Mouse (Mus musculus): Measurements from ENCODE around the gene Bcat1.

Bcat1 gene

GRCm38 (mm10) chr6:145093038-145093622 is 17.1 kb upstream of the Bcat1 start:
- in situ Hi-C loops (cut with MboI; ENCODE audit: low sequenced_read_pairs): loop anchor here (25.0 kb wide), 1 partner anchor 94 kb away; no protein-coding TSS in a partner anchor

GRCm38 (mm10) chr6:145091998-145092397 is 16.0 kb upstream of the Bcat1 start:
- in situ Hi-C loops (cut with MboI; ENCODE audit: low sequenced_read_pairs): loop anchor here (25.0 kb wide), 1 partner anchor 95 kb away; no protein-coding TSS in a partner anchor

GRCm38 (mm10) chr6:145090928-145091327 is 14.9 kb upstream of the Bcat1 start:
- in situ Hi-C loops (cut with MboI; ENCODE audit: low sequenced_read_pairs): loop anchor here (25.0 kb wide), 1 partner anchor 96 kb away; no protein-coding TSS in a partner anchor

- in situ Hi-C loops (cut with MboI; ENCODE audit: low sequenced_read_pairs): loop anchor here (25.0 kb wide), 1 partner anchor 97 kb away; no protein-coding TSS in a partner anchor
Observed at GRCm38 (mm10) chr6:145090201-145090863, 14.3 kb upstream of the Bcat1 start.

- in situ Hi-C loops (cut with MboI; ENCODE audit: low sequenced_read_pairs): loop anchor here (25.0 kb wide), 1 partner anchor 98 kb away; no protein-coding TSS in a partner anchor
Observed at GRCm38 (mm10) chr6:145089373-145089772, 13.4 kb upstream of the Bcat1 start.

- in situ Hi-C loops (cut with MboI; ENCODE audit: low sequenced_read_pairs): loop anchor here (25.0 kb wide), 1 partner anchor 99 kb away; no protein-coding TSS in a partner anchor
Observed at GRCm38 (mm10) chr6:145088451-145089113, 12.6 kb upstream of the Bcat1 start.

- in situ Hi-C loops (cut with MboI; ENCODE audit: low sequenced_read_pairs): loop anchor here (25.0 kb wide), 1 partner anchor 103 kb away; no protein-coding TSS in a partner anchor
Observed at GRCm38 (mm10) chr6:145084343-145085117, 8.5 kb upstream of the Bcat1 start.

- in situ Hi-C loops (cut with MboI; ENCODE audit: low sequenced_read_pairs): loop anchor here (25.0 kb wide), 1 partner anchor 106 kb away; no protein-coding TSS in a partner anchor
Observed at GRCm38 (mm10) chr6:145081721-145082120, 5.7 kb upstream of the Bcat1 start.

GRCm38 (mm10) chr6:145079087-145079759 is 3.2 kb upstream of the Bcat1 start:
- in situ Hi-C loops (cut with MboI; ENCODE audit: low sequenced_read_pairs): loop anchor here (10.0 to 25.0 kb wide), 2 partner anchors 108 to 266 kb away; no protein-coding TSS in a partner anchor

GRCm38 (mm10) chr6:145076286-145076685 is 302 bp upstream of the Bcat1 start:
- in situ Hi-C loops (cut with MboI; ENCODE audit: low sequenced_read_pairs): loop anchor here (10.0 to 25.0 kb wide), 2 partner anchors 111 to 269 kb away; no protein-coding TSS in a partner anchor

- in situ Hi-C loops (cut with MboI; ENCODE audit: low sequenced_read_pairs): loop anchor here (10.0 to 25.0 kb wide), 2 partner anchors 112 to 270 kb away; no protein-coding TSS in a partner anchor
Observed at GRCm38 (mm10) chr6:145075088-145075547, 866 bp downstream of the Bcat1 start.

- in situ Hi-C loops (cut with MboI; ENCODE audit: low sequenced_read_pairs): loop anchor here (10.0 kb wide), 1 partner anchor 270 kb away; no protein-coding TSS in a partner anchor
Observed at GRCm38 (mm10) chr6:145074461-145074860, 1.5 kb downstream of the Bcat1 start.

- in situ Hi-C loops (cut with MboI; ENCODE audit: low sequenced_read_pairs): loop anchor here (10.0 kb wide), 1 partner anchor 275 kb away; no protein-coding TSS in a partner anchor
Observed at GRCm38 (mm10) chr6:145069921-145070320, 6.1 kb downstream of the Bcat1 start.

GRCm38 (mm10) chr6:145069397-145069796 is 6.6 kb downstream of the Bcat1 start:
- in situ Hi-C loops (cut with MboI; ENCODE audit: low sequenced_read_pairs): no loop called here

- in situ Hi-C loops (cut with MboI; ENCODE audit: low sequenced_read_pairs): no loop called here
Observed at GRCm38 (mm10) chr6:145067679-145068078, 8.3 kb downstream of the Bcat1 start.

- in situ Hi-C loops (cut with MboI; ENCODE audit: low sequenced_read_pairs): no loop called here
Observed at GRCm38 (mm10) chr6:145066416-145066815, 9.6 kb downstream of the Bcat1 start.

- in situ Hi-C loops (cut with MboI; ENCODE audit: low sequenced_read_pairs): no loop called here
Observed at GRCm38 (mm10) chr6:145065301-145065845, 10.6 kb downstream of the Bcat1 start.

GRCm38 (mm10) chr6:145064104-145064503 is 11.9 kb downstream of the Bcat1 start:
- in situ Hi-C loops (cut with MboI; ENCODE audit: low sequenced_read_pairs): no loop called here

GRCm38 (mm10) chr6:145063212-145063868 is 12.6 kb downstream of the Bcat1 start:
- in situ Hi-C loops (cut with MboI; ENCODE audit: low sequenced_read_pairs): no loop called here
